Mouse (Mus musculus) heart, embryonic 15.5 days (tissue): ENCODE measurements around the gene Nme8. TPM values are rescaled to one million over a fixed set of nuclear protein-coding genes. Genes with fewer than 3 reads are reported as not detected.

Experiments
- ATAC-seq: fragments of 200-750 bp; cut with Nextera tagmentation; replicated peaks from 2 replicates; pipeline ENCODE4 v1.8.0; 2017; ENCODE audit warnings: low read depth, moderate TSS enrichment; ENCODE audit not compliant: insufficient number of reproducible peaks, insufficient read depth, low FRiP score
- H3K27ac ChIP-seq: fragments of 300-500 bp; sonication (generic); 2 replicates; pipeline ENCODE4 v1.5.1; 2015; ENCODE audit warnings: mild to moderate bottlenecking, inconsistent platforms
- H3K27me3 ChIP-seq: fragments of 300-500 bp; sonication (generic); 2 replicates; pipeline ENCODE4 v1.6.1; 2015; ENCODE audit warnings: inconsistent platforms
- H3K36me3 ChIP-seq: fragments of 300-500 bp; sonication (generic); 2 replicates; pipeline ENCODE4 v1.6.1; 2015; ENCODE audit warnings: mild to moderate bottlenecking, inconsistent platforms
- H3K4me1 ChIP-seq: fragments of 300-500 bp; sonication (generic); replicated peaks from 2 replicates; pipeline ENCODE4 v1.6.1; 2015; ENCODE audit warnings: inconsistent platforms
- H3K4me2 ChIP-seq: fragments of 300-500 bp; sonication (generic); 2 replicates; pipeline ENCODE4 v1.6.1; 2015; ENCODE audit warnings: inconsistent platforms, mild to moderate bottlenecking, moderate library complexity
- H3K4me3 ChIP-seq: fragments of 300-500 bp; sonication (generic); 2 replicates; pipeline ENCODE4 v1.5.1; 2015; ENCODE audit warnings: mild to moderate bottlenecking, inconsistent platforms
- H3K9ac ChIP-seq: fragments of 300-500 bp; sonication (generic); 2 replicates; pipeline ENCODE4 v1.6.1; 2015; ENCODE audit warnings: mild to moderate bottlenecking, inconsistent platforms
- H3K9me3 ChIP-seq: fragments of 300-500 bp; sonication (generic); replicated peaks from 2 replicates; pipeline ENCODE4 v1.6.1; 2016; ENCODE audit warnings: inconsistent platforms
- WGBS: fragments of 180-500 bp; shearing (Covaris S2); methylation state at CpG from one replicate; pipeline ENCODE4 v1.1.7; 2015; ENCODE audit warnings: mixed read lengths; 5-methylcytosine and 5-hydroxymethylcytosine counted together
- polyA plus RNA-seq: library from polyadenylated mRNA; unstranded; fragments of >200 nt; fragmentation: Nextera tagmentation; extraction: Ambion mirVana; gene quantifications from 2 replicates; pipeline ENCODE4 v1.2.1, GENCODE M21; 2015

Gene Nme8
- polyA plus RNA-seq, 1 experiment from 2014 or later, result 1.2 TPM

DNA sequence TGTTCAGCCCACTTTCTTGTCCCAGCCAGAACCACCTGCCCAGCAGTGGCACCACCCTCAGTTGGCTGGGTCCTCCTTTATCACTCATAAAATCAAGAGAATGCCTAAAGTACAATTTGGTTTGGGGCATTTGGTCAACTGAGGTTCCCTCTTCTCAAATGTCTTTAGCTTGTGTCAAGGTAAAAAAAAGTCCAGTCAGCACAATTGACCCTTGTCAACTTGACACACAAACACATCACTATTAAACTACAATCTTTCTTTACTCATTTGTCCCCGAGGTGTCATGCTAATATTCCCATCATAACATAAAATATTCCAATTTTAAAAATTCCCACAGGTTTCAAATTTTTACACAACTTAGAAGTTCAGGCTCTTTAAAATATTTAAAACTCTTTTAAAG lies 83.3 kb downstream of the Nme8 start:
- Histone ChIP-seq H3K9me3 (no peaks in the 10 kb centered on the region), H3K9ac (no peak overlapping the region), H3K27me3 (no peaks in the 10 kb centered on the region), H3K4me3 (no peak overlapping the region), H3K4me1 (peaks cover 6% of the 10 kb centered on the region; the same call in 1 of the 2 replicates), H3K36me3 (no peaks in the 10 kb centered on the region), H3K4me2 (no peak overlapping the region), H3K27ac (no peak overlapping the region)
- ATAC-seq, result no peak
- WGBS, result 78% methylated on average over 1 of the region's 1 CpGs

DNA sequence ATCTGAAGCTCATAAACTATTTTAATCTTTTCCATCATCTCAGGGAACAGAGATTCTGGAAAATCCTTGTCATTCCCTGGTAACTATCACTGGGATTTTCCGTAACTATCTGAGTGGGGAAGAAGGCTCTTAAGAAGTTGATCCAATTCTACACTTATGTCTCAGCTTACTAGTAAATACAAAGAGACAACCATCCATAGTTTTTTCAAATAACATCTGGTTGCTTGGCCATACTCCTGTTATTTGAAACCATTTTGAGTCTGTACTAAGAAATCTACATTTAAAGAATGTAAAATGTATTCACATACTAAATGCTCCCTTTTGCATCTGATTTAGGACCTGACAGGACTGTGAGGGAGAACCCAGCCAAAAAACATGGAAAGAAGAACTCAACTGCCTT lies 84.2 kb downstream of the Nme8 start:
- Histone ChIP-seq H3K4me1 (no peaks in the 10 kb centered on the region), H3K36me3 (no peaks in the 10 kb centered on the region), H3K9ac (no peak overlapping the region), H3K4me2 (no peak overlapping the region), H3K27ac (no peak overlapping the region), H3K9me3 (no peaks in the 10 kb centered on the region), H3K4me3 (no peak overlapping the region), H3K27me3 (no peaks in the 10 kb centered on the region)
- ATAC-seq, result no peak
- WGBS, result 80% methylated on average over 1 of the region's 1 CpGs

DNA sequence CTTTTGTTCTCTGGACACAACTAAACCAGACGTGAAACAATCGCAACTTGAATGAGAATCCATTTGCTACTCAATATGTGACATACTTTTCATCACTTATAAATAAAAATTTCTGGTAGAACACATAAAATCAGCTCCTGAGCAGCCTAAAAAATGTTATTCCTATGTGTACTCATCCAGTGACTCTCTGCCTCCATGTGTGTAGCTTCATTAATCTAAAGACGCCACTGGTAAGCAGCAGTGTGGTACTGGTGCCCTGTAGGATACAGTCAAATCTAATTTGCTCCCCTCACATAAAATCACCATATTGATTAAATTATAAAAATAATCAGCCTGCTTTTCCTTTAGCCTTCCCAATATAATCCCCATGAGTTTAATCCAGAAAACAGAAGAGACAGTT lies 84.6 kb downstream of the Nme8 start:
- no peak for ATAC-seq
- no peaks in the 10 kb centered on the region for H3K36me3 ChIP-seq
- H3K4me1 ChIP-seq, result no peaks in the 10 kb centered on the region
- no peak overlapping the region for H3K4me3 ChIP-seq
- H3K27ac ChIP-seq, result no peak overlapping the region
- no peak overlapping the region for H3K4me2 ChIP-seq
- no peaks in the 10 kb centered on the region for H3K9me3 ChIP-seq
- H3K9ac ChIP-seq, result no peak overlapping the region
- no peaks in the 10 kb centered on the region for H3K27me3 ChIP-seq
- 81% methylated on average over 3 of the region's 3 CpGs for WGBS

DNA sequence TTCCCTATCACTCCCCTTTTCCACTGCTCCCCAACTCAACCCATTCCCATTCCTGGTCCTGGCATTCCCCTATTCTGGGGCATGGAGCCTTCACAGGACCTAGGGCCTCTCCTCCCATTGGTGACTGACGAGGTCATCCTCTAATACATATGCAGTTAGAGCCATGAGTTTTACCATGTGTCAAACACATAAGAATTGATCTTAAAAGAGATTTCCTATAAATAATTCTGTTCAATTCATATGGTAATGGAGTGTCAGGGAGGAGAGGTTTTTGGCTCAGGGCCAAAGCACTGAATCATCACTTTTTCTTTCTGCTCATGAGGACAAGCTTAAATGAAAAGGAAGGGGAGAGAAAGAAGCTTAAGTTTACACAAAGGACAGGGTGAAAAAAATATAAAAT lies 85.2 kb downstream of the Nme8 start:
- Histone ChIP-seq H3K27ac (no peak overlapping the region), H3K27me3 (no peaks in the 10 kb centered on the region), H3K4me1 (no peaks in the 10 kb centered on the region), H3K36me3 (no peaks in the 10 kb centered on the region), H3K9me3 (no peaks in the 10 kb centered on the region), H3K4me2 (no peak overlapping the region), H3K4me3 (no peak overlapping the region), H3K9ac (no peak overlapping the region)
- ATAC-seq, result no peak
- WGBS, result 88% methylated on average over 1 of the region's 1 CpGs

DNA sequence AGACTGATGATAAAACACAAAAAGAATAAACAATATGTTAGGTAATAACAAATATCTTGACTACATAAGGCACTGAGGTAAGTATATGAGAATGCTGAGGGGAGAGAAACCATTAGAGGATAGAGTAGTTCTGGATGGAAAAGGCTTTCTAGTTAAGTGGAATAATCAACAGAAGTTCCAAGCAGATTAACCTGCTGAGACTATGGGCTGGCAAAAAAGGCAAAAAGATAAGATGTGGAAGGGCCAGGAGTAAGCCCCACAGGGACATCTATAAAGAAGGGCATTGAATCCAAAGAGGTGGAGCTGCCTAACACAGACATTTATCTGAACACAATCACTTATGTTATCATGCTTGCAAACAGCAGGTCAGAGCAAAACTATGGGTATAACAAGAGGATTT lies 89.5 kb downstream of the Nme8 start:
- Histone ChIP-seq H3K4me2 (no peak overlapping the region), H3K27me3 (no peaks in the 10 kb centered on the region), H3K9ac (no peak overlapping the region), H3K9me3 (no peaks in the 10 kb centered on the region), H3K36me3 (no peaks in the 10 kb centered on the region), H3K4me1 (no peaks in the 10 kb centered on the region), H3K4me3 (no peak overlapping the region), H3K27ac (no peak overlapping the region)
- ATAC-seq, result no peak

DNA sequence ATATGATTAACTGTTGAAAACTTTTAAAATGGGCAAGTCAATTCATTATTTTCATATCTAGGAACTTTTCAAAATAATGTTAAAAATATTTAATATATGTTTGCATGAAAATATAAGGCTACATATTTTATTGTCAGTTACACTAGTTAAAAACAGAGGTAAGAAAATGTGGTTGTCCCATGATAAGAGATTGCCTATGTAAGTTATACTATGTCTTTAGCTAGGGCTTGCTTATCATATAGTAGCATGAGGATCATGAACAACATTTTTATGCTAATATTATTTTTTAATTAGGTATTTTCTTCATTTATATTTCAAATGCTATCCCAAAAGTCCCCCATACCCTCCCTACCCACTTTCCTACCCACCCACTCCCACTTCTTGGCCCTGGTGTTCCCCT lies 92.7 kb downstream of the Nme8 start:
- Histone ChIP-seq H3K9ac (no peak overlapping the region), H3K27ac (no peak overlapping the region), H3K36me3 (no peaks in the 10 kb centered on the region), H3K4me2 (no peak overlapping the region), H3K27me3 (no peaks in the 10 kb centered on the region), H3K4me3 (no peak overlapping the region), H3K4me1 (no peaks in the 10 kb centered on the region), H3K9me3 (no peaks in the 10 kb centered on the region)
- no peak for ATAC-seq

DNA sequence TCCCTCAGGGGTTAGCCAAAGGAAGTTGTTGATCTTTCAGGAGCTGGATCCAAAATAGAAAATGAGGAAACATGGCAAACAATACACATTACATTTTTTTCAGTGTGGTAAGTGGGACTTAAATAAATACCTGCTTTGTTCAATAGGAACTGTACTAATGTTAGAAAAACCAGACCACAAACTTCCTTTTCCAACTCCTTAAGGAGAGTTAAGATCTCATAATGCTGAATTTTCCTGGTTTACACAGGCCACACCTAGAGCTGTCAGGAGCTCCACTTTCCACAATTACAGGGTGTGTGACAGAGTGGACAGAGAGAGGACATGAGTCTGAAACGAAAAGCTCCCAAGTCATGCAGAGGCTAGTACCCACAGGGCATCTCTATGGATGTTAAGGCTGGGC lies 93.9 kb downstream of the Nme8 start:
- no peak overlapping the region for H3K27ac ChIP-seq
- H3K4me2 ChIP-seq, result no peak overlapping the region
- no peaks in the 10 kb centered on the region for H3K36me3 ChIP-seq
- ATAC-seq, result no peak
- 71% methylated on average over 1 of the region's 1 CpGs for WGBS
- no peaks in the 10 kb centered on the region for H3K4me1 ChIP-seq
- H3K9ac ChIP-seq, result no peak overlapping the region
- no peaks in the 10 kb centered on the region for H3K9me3 ChIP-seq
- no peaks in the 10 kb centered on the region for H3K27me3 ChIP-seq
- no peak overlapping the region for H3K4me3 ChIP-seq

DNA sequence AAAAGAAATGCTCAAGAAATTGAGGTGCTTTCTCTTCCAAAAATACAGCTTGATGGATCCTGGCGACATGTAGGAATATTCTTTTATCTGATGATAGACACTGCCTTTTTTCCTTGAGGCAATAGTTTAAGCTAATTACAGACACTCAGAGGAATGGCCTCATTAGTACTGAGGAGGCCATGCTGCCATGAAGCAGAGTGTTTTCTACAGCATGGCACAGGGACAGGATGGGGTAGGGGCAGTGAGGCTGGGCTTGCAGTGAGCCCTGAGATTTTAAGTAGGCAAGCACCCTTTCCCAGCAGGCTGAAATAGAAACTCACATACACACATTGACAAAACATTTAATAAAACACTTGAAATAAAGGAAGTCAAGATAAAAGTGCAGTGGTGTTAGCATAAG lies 95.1 kb downstream of the Nme8 start:
- Histone ChIP-seq H3K4me1 (no peaks in the 10 kb centered on the region), H3K9ac (no peak overlapping the region), H3K4me3 (no peak overlapping the region), H3K36me3 (no peaks in the 10 kb centered on the region), H3K4me2 (no peak overlapping the region), H3K9me3 (no peaks in the 10 kb centered on the region), H3K27me3 (no peaks in the 10 kb centered on the region), H3K27ac (no peak overlapping the region)
- 79% methylated on average over 1 of the region's 1 CpGs for WGBS
- ATAC-seq, result no peak

DNA sequence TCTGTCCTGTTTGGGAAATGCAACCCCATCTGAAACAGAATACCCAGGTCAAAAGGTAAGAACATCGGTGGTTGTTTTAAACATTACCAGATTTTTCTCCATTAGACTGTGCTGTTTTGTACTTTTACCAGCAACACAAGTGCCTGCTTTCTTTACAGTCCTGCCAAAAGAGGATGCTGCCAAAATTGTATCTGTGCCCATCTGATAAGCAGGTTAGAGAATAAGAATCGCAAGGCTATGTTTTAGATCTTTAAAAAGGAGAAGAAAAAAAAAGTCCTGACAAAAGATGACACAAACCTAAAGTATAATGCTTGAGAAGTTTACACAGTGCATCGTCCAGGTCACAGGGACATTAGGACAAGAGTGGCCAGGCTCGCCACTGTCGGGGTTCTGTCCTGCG lies 98.4 kb downstream of the Nme8 start:
- Histone ChIP-seq H3K36me3 (no peaks in the 10 kb centered on the region; the same call in 1 of the 2 replicates), H3K9me3 (no peaks in the 10 kb centered on the region), H3K27ac (no peak overlapping the region), H3K9ac (no peak overlapping the region), H3K4me2 (no peak overlapping the region), H3K27me3 (no peaks in the 10 kb centered on the region), H3K4me3 (no peak overlapping the region), H3K4me1 (no peaks in the 10 kb centered on the region)
- 72% methylated on average over 6 of the region's 6 CpGs for WGBS
- ATAC-seq, result no peak

DNA sequence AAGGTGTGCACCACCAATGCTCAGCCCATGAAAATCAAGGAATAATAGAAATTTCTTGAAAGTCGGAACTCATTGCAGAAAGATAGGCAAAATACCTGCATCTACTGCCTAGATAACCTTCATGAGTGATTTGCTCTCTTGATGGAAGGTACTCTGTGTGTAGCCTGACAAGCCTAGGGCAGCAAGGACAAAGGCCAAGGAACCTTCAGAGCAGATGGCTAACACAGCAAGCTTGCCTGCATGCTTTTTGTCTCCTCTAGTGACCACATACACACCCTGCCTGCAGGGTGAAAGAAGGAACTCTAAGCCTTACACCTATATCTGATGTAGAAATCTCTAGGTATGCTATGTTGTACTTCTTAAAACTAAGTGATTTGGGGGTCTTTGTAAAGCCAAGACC lies 102.5 kb downstream of the Nme8 start:
- 97% methylated on average over 1 of the region's 1 CpGs for WGBS
- Histone ChIP-seq H3K4me1 (0 out of 2 replicates have a peak, but pooled peaks cover 2% of the 10 kb centered on the region), H3K4me2 (no peak overlapping the region), H3K9me3 (no peaks in the 10 kb centered on the region), H3K4me3 (no peak overlapping the region), H3K9ac (no peak overlapping the region), H3K27ac (no peak overlapping the region), H3K27me3 (no peaks in the 10 kb centered on the region), H3K36me3 (no peaks in the 10 kb centered on the region; the same call in 1 of the 2 replicates)
- ATAC-seq, result no peak

Other genes with a start within 250 kb of the Nme8 start
- 31.5 and 31.9 TPM in 2 replicates for gene Epdr1, start 77.9 kb downstream of the Nme8 start, polyA plus RNA-seq
- gene Sfrp4, start 74.7 kb downstream of the Nme8 start, polyA plus RNA-seq, result 0.53 and 0.82 TPM in 2 replicates
- gene Gpr141, start 126.5 kb upstream of the Nme8 start, polyA plus RNA-seq, result 0.38 and 0.66 TPM in 2 replicates